Mouse (Mus musculus): Measurements from ENCODE around the gene Auts2. TPM values are rescaled to one million over a fixed set of nuclear protein-coding genes. Genes with fewer than 3 reads are reported as not detected.

Gene Auts2
- total and polyA plus RNA-seq, 3 experiments, result not detected

- H3K4me2 ChIP-seq (ENCODE audit: insufficient read depth, low read depth, poor library complexity, severe bottlenecking), result no peak overlapping the region
- no peak overlapping the region for H3K9ac ChIP-seq (ENCODE audit: insufficient read depth, low read depth)
- dilution Hi-C loops (cut with MboI; ENCODE audit: extremely low pct_ligation_motif_present, extremely low pct_unique_long_range_greater_than_20kb, low sequenced_read_pairs) (no loop called here), in situ Hi-C loops (cut with MboI; ENCODE audit: low pct_ligation_motif_present, low pct_unique_long_range_greater_than_20kb, low sequenced_read_pairs) (no loop called here)
- TF ChIP-seq ZNF384 (IDR thresholded peaks at IDR 0.05; ENCODE audit: low read depth, low read length) (no peak), JUND (conservative IDR thresholded peaks at IDR 0.05; ENCODE audit: low read depth, low read length) (no peak), BHLHE40 (IDR thresholded peaks at IDR 0.05; ENCODE audit: low read depth, low read length) (no peak), ZC3H11A (IDR thresholded peaks at IDR 0.05; ENCODE audit: low read depth, low read length) (no peak), NELFE (IDR thresholded peaks at IDR 0.05; ENCODE audit: low read depth, low read length) (no peak), GABPA (IDR thresholded peaks at IDR 0.05; ENCODE audit: insufficient replicate concordance, low read depth, low read length) (no peak), CHD1 (IDR thresholded peaks at IDR 0.05; ENCODE audit: low read depth, low read length) (no peak), POLR2AphosphoS2 (IDR thresholded peaks at IDR 0.05; ENCODE audit: low read depth, low read length) (no peak), POLR2A (IDR thresholded peaks at IDR 0.05; ENCODE audit: low read depth, low read length) (no peak), KAT2A (IDR thresholded peaks at IDR 0.05; ENCODE audit: insufficient replicate concordance, low read length) (no peak)
- H3K79me2 ChIP-seq (replicated peaks; ENCODE audit: control insufficient read depth, extremely low read depth, insufficient read depth, poor library complexity, severe bottlenecking), result no peaks in the 10 kb centered on the region
- no peak overlapping the region for H3K27ac ChIP-seq (ENCODE audit: insufficient read depth, low read depth)
- H3K27me3 ChIP-seq (replicated peaks), result no peaks in the 10 kb centered on the region
- H3K9me3 ChIP-seq (replicated peaks; ENCODE audit: low read length), result peaks cover 87% of the 10 kb centered on the region
- no peaks in the 10 kb centered on the region for H3K36me3 ChIP-seq (replicated peaks in 1 of 2; ENCODE audit: control insufficient read depth in 1 of 2, insufficient read depth in 1 of 2, low read length in 1 of 2)
- no peak for DNase-seq (ENCODE audit: extremely low read depth)
- no peak overlapping the region for H3K4me3 ChIP-seq (replicated peaks in 1 of 3; ENCODE audit: low read depth in 2 of 3, low read length in 2 of 3, poor library complexity in 1 of 3)
- H3K4me1 ChIP-seq (ENCODE audit: control insufficient read depth in 1 of 2, insufficient read depth in 2 of 2), result no peaks in the 10 kb centered on the region
These were observed 932.4 kb downstream of the Auts2 start for GRCm38 (mm10) chr5:131610702-131611101.

- TF ChIP-seq NELFE (IDR thresholded peaks at IDR 0.05; ENCODE audit: low read depth, low read length) (no peak), CHD1 (IDR thresholded peaks at IDR 0.05; ENCODE audit: low read depth, low read length) (no peak), ZC3H11A (IDR thresholded peaks at IDR 0.05; ENCODE audit: low read depth, low read length) (no peak), CTCF (conservative IDR thresholded peaks at IDR 0.05 in 1 of 2, IDR thresholded peaks at IDR 0.05 in 1 of 2; ENCODE audit: low read depth in 2 of 2, low read length in 2 of 2) (no peak)
- H3K27ac ChIP-seq (ENCODE audit: insufficient read depth, low read depth), result no peak overlapping the region
These were observed 936.4 kb downstream of the Auts2 start for GRCm38 (mm10) chr5:131606786-131607185.

GRCm38 (mm10) chr5:131601934-131602692 is 941.0 kb downstream of the Auts2 start:
- peaks cover 88% of the 10 kb centered on the region for H3K9me3 ChIP-seq (replicated peaks; ENCODE audit: low read length)
- in situ Hi-C loops (cut with MboI; ENCODE audit: low pct_ligation_motif_present, low pct_unique_long_range_greater_than_20kb, low sequenced_read_pairs) (no loop called here), dilution Hi-C loops (cut with MboI; ENCODE audit: extremely low pct_ligation_motif_present, extremely low pct_unique_long_range_greater_than_20kb, low sequenced_read_pairs) (no loop called here)
- no peaks in the 10 kb centered on the region for H3K36me3 ChIP-seq (replicated peaks in 1 of 2; ENCODE audit: control insufficient read depth in 1 of 2, insufficient read depth in 1 of 2, low read length in 1 of 2)
- no peaks in the 10 kb centered on the region for H3K27me3 ChIP-seq (replicated peaks)
- TF ChIP-seq POLR2A (IDR thresholded peaks at IDR 0.05; ENCODE audit: low read depth, low read length), result no peak
- TF ChIP-seq MEF2A (IDR thresholded peaks at IDR 0.05; ENCODE audit: borderline replicate concordance, low read depth, low read length), result no peak
- no peak for TF ChIP-seq RCOR1 (conservative IDR thresholded peaks at IDR 0.05; ENCODE audit: low read depth, low read length)
- TF ChIP-seq CHD1 (IDR thresholded peaks at IDR 0.05; ENCODE audit: low read depth, low read length), result no peak
- TF ChIP-seq BHLHE40 (IDR thresholded peaks at IDR 0.05; ENCODE audit: low read depth, low read length), result no peak
- TF ChIP-seq ETS1 (conservative IDR thresholded peaks at IDR 0.05; ENCODE audit: low read depth, low read length), result no peak
- TF ChIP-seq KAT2A (IDR thresholded peaks at IDR 0.05; ENCODE audit: insufficient replicate concordance, low read length), result no peak
- TF ChIP-seq MAX (IDR thresholded peaks at IDR 0.05; ENCODE audit: low read length), result no peak
- no peak for TF ChIP-seq GABPA (IDR thresholded peaks at IDR 0.05; ENCODE audit: insufficient replicate concordance, low read depth, low read length)
- no peak for TF ChIP-seq ZC3H11A (IDR thresholded peaks at IDR 0.05; ENCODE audit: low read depth, low read length)
- TF ChIP-seq MYC (IDR thresholded peaks at IDR 0.05; ENCODE audit: low read depth, low read length), result no peak
- TF ChIP-seq HCFC1 (IDR thresholded peaks at IDR 0.05; ENCODE audit: low read depth, low read length), result no peak
- no peak for TF ChIP-seq MAFK (IDR thresholded peaks at IDR 0.05; ENCODE audit: insufficient replicate concordance, low read length)
- TF ChIP-seq ZNF384 (IDR thresholded peaks at IDR 0.05; ENCODE audit: low read depth, low read length), result no peak
- no peak for TF ChIP-seq ZKSCAN1 (IDR thresholded peaks at IDR 0.05; ENCODE audit: borderline replicate concordance, low read depth, low read length)
- TF ChIP-seq UBTF (IDR thresholded peaks at IDR 0.05; ENCODE audit: low read depth, low read length), result no peak
- TF ChIP-seq SMC3 (IDR thresholded peaks at IDR 0.05; ENCODE audit: low read depth, low read length), result no peak
- no peak for TF ChIP-seq NRF1 (IDR thresholded peaks at IDR 0.05; ENCODE audit: low read depth, low read length)
- no peak for TF ChIP-seq SIN3A (IDR thresholded peaks at IDR 0.05; ENCODE audit: low read length)
- H3K79me2 ChIP-seq (replicated peaks; ENCODE audit: control insufficient read depth, extremely low read depth, insufficient read depth, poor library complexity, severe bottlenecking), result no peaks in the 10 kb centered on the region
- H3K27ac ChIP-seq (ENCODE audit: insufficient read depth, low read depth), result no peak overlapping the region
- H3K4me2 ChIP-seq (ENCODE audit: insufficient read depth, low read depth, poor library complexity, severe bottlenecking), result no peak overlapping the region
- H3K4me1 ChIP-seq (ENCODE audit: control insufficient read depth in 1 of 2, insufficient read depth in 2 of 2), result no peaks in the 10 kb centered on the region
- no peak for DNase-seq (ENCODE audit: extremely low read depth)
- no peak overlapping the region for H3K4me3 ChIP-seq (replicated peaks in 1 of 3; ENCODE audit: low read depth in 2 of 3, low read length in 2 of 3, poor library complexity in 1 of 3)
- no peak overlapping the region for H3K9ac ChIP-seq (ENCODE audit: insufficient read depth, low read depth)

More at GRCm38 (mm10) chr5:131606786-131607185, 936.4 kb downstream of the Auts2 start:
- H3K9ac ChIP-seq (ENCODE audit: insufficient read depth, low read depth), result no peak overlapping the region
- no peak overlapping the region for H3K4me3 ChIP-seq (replicated peaks in 1 of 3; ENCODE audit: low read depth in 2 of 3, low read length in 2 of 3, poor library complexity in 1 of 3)
- H3K4me1 ChIP-seq (ENCODE audit: control insufficient read depth in 1 of 2, insufficient read depth in 2 of 2), result no peaks in the 10 kb centered on the region
- no peaks in the 10 kb centered on the region for H3K27me3 ChIP-seq (replicated peaks)
- in situ Hi-C loops (cut with MboI; ENCODE audit: low pct_ligation_motif_present, low pct_unique_long_range_greater_than_20kb, low sequenced_read_pairs) (no loop called here), dilution Hi-C loops (cut with MboI; ENCODE audit: extremely low pct_ligation_motif_present, extremely low pct_unique_long_range_greater_than_20kb, low sequenced_read_pairs) (no loop called here)
- no peaks in the 10 kb centered on the region for H3K36me3 ChIP-seq (replicated peaks in 1 of 2; ENCODE audit: control insufficient read depth in 1 of 2, insufficient read depth in 1 of 2, low read length in 1 of 2)
- H3K79me2 ChIP-seq (replicated peaks; ENCODE audit: control insufficient read depth, extremely low read depth, insufficient read depth, poor library complexity, severe bottlenecking), result no peaks in the 10 kb centered on the region
- H3K4me2 ChIP-seq (ENCODE audit: insufficient read depth, low read depth, poor library complexity, severe bottlenecking), result no peak overlapping the region
- DNase-seq (ENCODE audit: extremely low read depth), result no peak
- H3K9me3 ChIP-seq (replicated peaks; ENCODE audit: low read length), result peaks cover 91% of the 10 kb centered on the region

Data from CH12.LX (cell line).